Mouse (Mus musculus): ENCODE results near the gene Spire2. TPM values are rescaled to one million over a fixed set of nuclear protein-coding genes. Genes with fewer than 3 reads are reported as not detected.
"Not testable (repeated sequence)": the region's sequence is repeated elsewhere in the genome, so short reads cannot be mapped to it uniquely, and the experiment has no call there.

Gene Spire2
- total RNA-seq, 2 experiments from 2014 or later = 0.27 TPM; not detected in 1

DNA sequence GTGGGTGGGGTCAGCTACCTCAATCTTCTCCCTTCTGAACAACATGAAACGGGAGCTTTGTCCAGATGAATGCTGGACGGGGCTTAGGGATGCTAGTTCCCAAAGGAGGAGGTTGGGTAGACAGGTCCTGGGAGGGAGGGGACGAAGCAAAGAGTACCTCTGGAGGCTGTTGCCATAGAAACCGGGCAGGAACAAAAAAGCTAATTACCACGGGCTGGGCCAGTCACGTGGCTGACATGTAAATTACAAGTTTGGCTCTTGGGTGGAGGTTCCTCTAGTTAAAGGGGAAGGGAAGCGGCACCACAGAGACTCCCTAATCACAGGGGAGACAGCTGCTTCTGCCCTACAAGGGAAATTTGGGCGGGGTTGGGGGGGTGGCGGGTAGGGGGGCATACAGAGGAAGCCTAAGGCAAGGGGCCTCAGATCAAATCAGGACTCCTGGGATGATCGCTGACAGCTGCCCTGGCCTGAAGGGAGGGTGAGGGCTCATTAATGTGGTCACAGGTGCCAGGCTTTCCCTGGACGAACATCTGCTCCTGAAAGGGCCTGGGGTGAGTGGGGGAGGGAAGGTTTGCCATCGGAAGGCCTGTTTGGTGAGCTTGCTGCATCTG, 80.2 kb downstream of the Spire2 start:
- no peak for DNase-seq
- intact Hi-C loops (cut with DNase I) = no loop called here

DNA sequence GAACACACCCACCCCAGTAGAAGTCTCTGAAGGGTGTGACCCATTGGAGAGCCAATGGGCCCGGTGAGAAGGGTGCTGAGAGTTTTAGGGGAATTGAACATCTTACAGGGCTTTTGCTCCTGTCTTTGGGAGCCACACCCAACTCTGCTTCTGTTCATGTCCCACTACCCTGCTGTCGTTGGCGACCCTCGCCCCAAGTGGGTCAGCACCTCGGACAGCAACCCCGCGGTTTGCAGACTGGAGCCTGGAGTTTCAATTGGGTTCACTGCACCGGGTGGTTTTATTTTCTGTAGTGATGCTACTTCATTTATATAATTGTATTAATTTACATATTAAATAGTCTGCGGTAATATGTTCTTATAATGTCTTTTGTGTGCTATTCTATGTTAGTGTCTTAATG, 81.7 kb downstream of the Spire2 start:
- DNase-seq = no peak
- intact Hi-C loops (cut with DNase I) = loop anchor here (1.0 kb wide), 1 partner anchor 120 kb away; no protein-coding TSS in a partner anchor

GRCm38 (mm10) chr8:123414997-123415696, 82.6 kb downstream of the Spire2 start:
- intact Hi-C loops (cut with DNase I) = loop anchor here (1.0 kb wide), 1 partner anchor 121 kb away; no protein-coding TSS in a partner anchor
- DNase-seq = not testable (repeated sequence)

- no peak for DNase-seq
- intact Hi-C loops (cut with DNase I) = no loop called here
These were observed 83.7 kb downstream of the Spire2 start for GRCm38 (mm10) chr8:123415967-123416943.

DNA sequence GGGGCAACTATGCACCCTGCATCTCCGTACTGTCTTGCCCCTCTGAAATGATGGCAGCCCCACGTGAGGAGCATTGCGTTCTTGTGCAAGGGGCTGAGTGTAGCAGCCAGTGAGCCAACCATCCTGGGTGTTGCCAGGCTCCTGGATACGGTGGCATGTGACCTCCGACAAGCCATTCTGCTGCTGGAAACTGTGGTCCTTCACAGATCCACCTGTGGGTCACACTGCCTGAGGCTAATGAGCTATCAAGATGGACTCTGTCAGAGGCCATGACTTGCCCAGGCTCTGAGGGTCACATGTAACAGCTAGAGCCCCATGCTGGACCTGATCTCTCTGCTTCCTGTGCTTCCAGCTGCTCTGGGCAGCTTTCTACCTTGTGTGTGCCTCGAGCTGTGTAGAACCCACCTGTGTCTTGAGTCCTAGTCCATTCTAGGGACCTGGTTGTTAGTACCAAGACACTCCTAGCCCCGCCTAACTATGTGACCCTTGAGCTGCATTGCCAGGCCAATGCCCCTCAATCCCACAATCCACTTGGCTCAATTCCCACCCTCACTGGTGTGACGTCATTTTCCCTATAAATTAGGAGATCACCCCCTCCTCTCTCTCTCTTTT, 84.5 kb downstream of the Spire2 start:
- no peak for DNase-seq
- intact Hi-C loops (cut with DNase I) = no loop called here

Other genes starting within 250 kb of the Spire2 start
- 100 to 1,000 TPM; 328 to 417 TPM for gene Rpl13, start 230.4 kb upstream of the Spire2 start, total RNA-seq (2021)
- gene Cpne7, start 215.3 kb upstream of the Spire2 start, total RNA-seq (2021) = under 1 TPM in 1 of 2 experiments, not detected in 1; 0.23 TPM
- 1 to 10 TPM; 2.8 to 3.0 TPM for gene Sult5a1, start 174.4 kb upstream of the Spire2 start, total RNA-seq (2021)
- gene Dpep1, start 146.5 kb upstream of the Spire2 start, total RNA-seq (2021) = 10 to 100 TPM; 11.7 to 14.6 TPM
- 10 to 100 TPM; 47.8 to 49.7 TPM for gene Chmp1a, start 120.0 kb upstream of the Spire2 start, total RNA-seq (2021)
- gene Spata33, start 119.9 kb upstream of the Spire2 start, total RNA-seq (2021) = 1 to 10 TPM in 1 of 2 experiments, under 1 TPM in 1; 0.72 to 1.2 TPM
- gene Cdk10, start 107.9 kb upstream of the Spire2 start, total RNA-seq (2021) = 10 to 100 TPM; 10.6 to 12.7 TPM
- gene Spata2l, start 96.5 kb upstream of the Spire2 start, total RNA-seq (2021) = 1 to 10 TPM; 1.3 to 1.4 TPM
- gene Zfp276, start 78.5 kb upstream of the Spire2 start, total RNA-seq (2021) = 1 to 10 TPM; 5.0 to 5.1 TPM
- gene Vps9d1, start 78.4 kb upstream of the Spire2 start, total RNA-seq (2021) = 10 to 100 TPM; 16.3 to 17.8 TPM
- gene Fanca, start 14.1 kb upstream of the Spire2 start, total RNA-seq (2021) = under 1 TPM; 0.28 to 0.42 TPM
- gene Tcf25, start 41.0 kb downstream of the Spire2 start, total RNA-seq (2021) = 100 to 1,000 TPM; 136 to 137 TPM
- not detected for gene Mc1r, start 74.4 kb downstream of the Spire2 start, total RNA-seq (2021)
- gene Tubb3, start 78.7 kb downstream of the Spire2 start, total RNA-seq (2021) = under 1 TPM in 1 of 2 experiments, not detected in 1; 0.20 TPM
- gene Def8, start 90.8 kb downstream of the Spire2 start, total RNA-seq (2021) = 10 to 100 TPM; 35.7 to 40.3 TPM
- gene Afg3l1, start 145.2 kb downstream of the Spire2 start, total RNA-seq (2021) = 10 to 100 TPM; 34.6 to 38.2 TPM
- not detected for gene Dbndd1, start 182.8 kb downstream of the Spire2 start, total RNA-seq (2021)
- gene Gas8, start 186.1 kb downstream of the Spire2 start, total RNA-seq (2021) = 1 to 10 TPM; 3.7 to 4.6 TPM

All from gastrocnemius, postnatal 36 days (tissue).